In genomic region chr17:32479554-32480506, GRCm38 (mm10) we compare ENCODE assay signal across 9 mouse cellular contexts. TPM values are rescaled to one million over a fixed set of nuclear protein-coding genes. Genes with fewer than 3 reads are reported as not detected.
DNase-seq lines count a peak whose midpoint lies in the region; ATAC-seq and TF ChIP-seq lines count a peak whose summit lies in the region.
"Had no signal": no experiment of that assay in that cellular context is flagged by ENCODE, and none has a peak within 500 bp of the region (broad histone marks: within the 10 kb centered on the region; RNA-seq: fewer than 3 reads in every experiment).

No protein-coding gene starts in this region.

- H3K27ac ChIP-seq in intestine, postnatal 0 days (ENCODE audit: low read depth, low read length), result no peak overlapping the region
- H3K27ac ChIP-seq in intestine, embryonic 16.5 days (ENCODE audit: low read length), result no peak overlapping the region
- no peak overlapping the region for H3K27ac ChIP-seq in thymus, adult 2 months (ENCODE audit: control insufficient read depth, insufficient read depth, low read length)
- H3K27ac ChIP-seq: neural tube, embryonic 13.5 days had no signal

- peak; percentile 51 for DNase-seq in thymus, postnatal 0 days (ENCODE audit: low spot score)
- no peak for DNase-seq in thymus, adult 2 months
- DNase-seq in embryo, embryonic 10.5 days (ENCODE audit: low spot score), result peak; percentile 40
- DNase-seq in thymus, postnatal 36 days, result peak; percentile 9 to 15
- DNase-seq in gastrocnemius, adult 18-20 months (ENCODE audit: low spot score), result no peak
- no peak for DNase-seq in gastrocnemius, postnatal 25 days

- H3K9ac ChIP-seq in intestine, postnatal 0 days (ENCODE audit: low read depth, low read length), result no peak overlapping the region
- H3K9ac ChIP-seq in intestine, embryonic 16.5 days (ENCODE audit: low read depth, low read length), result no peak overlapping the region
- H3K9ac ChIP-seq: neural tube, embryonic 13.5 days had no signal

- TF ChIP-seq POLR2A in thymus, adult 2 months (IDR thresholded peaks at IDR 0.05; ENCODE audit: control insufficient read depth, extremely low read depth, insufficient read depth, low read length, poor library complexity), result no peak

- H3K9me3 ChIP-seq in intestine, postnatal 0 days (ENCODE audit: control insufficient read depth), result no peaks in the 10 kb centered on the region
- H3K9me3 ChIP-seq in intestine, embryonic 16.5 days (ENCODE audit: control insufficient read depth, low read length), result no peaks in the 10 kb centered on the region
- H3K9me3 ChIP-seq: neural tube, embryonic 13.5 days had no signal

- WGBS in intestine, postnatal 0 days, result 5% methylated on average over 7 of the region's 8 CpGs
- WGBS in intestine, embryonic 16.5 days, result 11% methylated on average over 8 of the region's 8 CpGs
- WGBS in thymus, adult 2 months, result 39% methylated on average over 8 of the region's 8 CpGs

- H3K27me3 ChIP-seq in intestine, postnatal 0 days (replicated peaks; ENCODE audit: control insufficient read depth, insufficient read depth, low read length), result peaks cover 2% of the 10 kb centered on the region; the same call in 1 of the 2 replicates
- H3K27me3 ChIP-seq in intestine, embryonic 16.5 days (replicated peaks; ENCODE audit: control insufficient read depth, insufficient read depth, low read length), result no peaks in the 10 kb centered on the region
- no peaks in the 10 kb centered on the region for H3K27me3 ChIP-seq in thymus, adult 2 months (ENCODE audit: control insufficient read depth, insufficient read depth, low read length)

- no peak overlapping the region for H3K4me3 ChIP-seq in intestine, postnatal 0 days (ENCODE audit: low read depth, low read length)
- no peak overlapping the region for H3K4me3 ChIP-seq in intestine, embryonic 16.5 days (ENCODE audit: low read length)
- no peak overlapping the region for H3K4me3 ChIP-seq in thymus, adult 2 months (ENCODE audit: control insufficient read depth, insufficient read depth, low read length)
- H3K4me3 ChIP-seq: neural tube, embryonic 13.5 days had no signal

- no peaks in the 10 kb centered on the region for H3K36me3 ChIP-seq in intestine, postnatal 0 days (ENCODE audit: control insufficient read depth, insufficient read depth)
- H3K36me3 ChIP-seq in intestine, embryonic 16.5 days (ENCODE audit: control insufficient read depth, insufficient read depth, low read length), result no peaks in the 10 kb centered on the region
- no peaks in the 10 kb centered on the region for H3K36me3 ChIP-seq in thymus, adult 2 months (ENCODE audit: control insufficient read depth, insufficient read depth, low read length)
- H3K36me3 ChIP-seq: neural tube, embryonic 13.5 days had no signal

- ATAC-seq in intestine, postnatal 0 days, result peak; percentile 31
- no peak for ATAC-seq in intestine, embryonic 16.5 days

- no peaks in the 10 kb centered on the region for H3K4me1 ChIP-seq in intestine, postnatal 0 days (replicated peaks; ENCODE audit: control insufficient read depth, insufficient read depth, low read length)
- H3K4me1 ChIP-seq in intestine, embryonic 16.5 days (ENCODE audit: control insufficient read depth, insufficient read depth, low read length), result no peaks in the 10 kb centered on the region
- no peaks in the 10 kb centered on the region; the same call in 1 of the 2 replicates for H3K4me1 ChIP-seq in thymus, adult 2 months (replicated peaks; ENCODE audit: control insufficient read depth, insufficient read depth, low read length)

- TF ChIP-seq CTCF in intestine, postnatal 0 days (IDR thresholded peaks at IDR 0.05; ENCODE audit: low read depth), result peak; percentile 71
- no peak for TF ChIP-seq CTCF in thymus, adult 2 months (IDR thresholded peaks at IDR 0.05; ENCODE audit: borderline replicate concordance, control insufficient read depth, extremely low read depth, insufficient read depth, low read length, poor library complexity)

- H3K4me2 ChIP-seq in intestine, postnatal 0 days (replicated peaks; ENCODE audit: low read depth), result no peak overlapping the region
- no peak overlapping the region for H3K4me2 ChIP-seq in intestine, embryonic 16.5 days (ENCODE audit: low read depth, low read length)
- H3K4me2 ChIP-seq: neural tube, embryonic 13.5 days had no signal

RNA-seq across cellular contexts. Expression of gene Cyp4f17, which starts 26.0 kb away (rescaled TPM):
- 1.9 and 2.7 TPM in 2 replicates for polyA plus RNA-seq in intestine, postnatal 0 days (2015; fragmentation: Nextera tagmentation; extraction: Ambion mirVana)
- 4.6 TPM in 2 replicates for polyA plus RNA-seq in intestine, embryonic 16.5 days (2015; fragmentation: Nextera tagmentation; extraction: Ambion mirVana)
- polyA plus RNA-seq in thymus, postnatal 0 days (2015; fragmentation: Nextera tagmentation; extraction: Ambion mirVana), result 2.2 and 3.0 TPM in 2 replicates
- polyA plus RNA-seq in thymus, adult 2 months (2012; rRNA removed), result 4.8 and 4.9 TPM in 2 replicates
- 1 to 10 TPM; 1.3 to 1.5 TPM for total RNA-seq in gastrocnemius, adult 18-20 months (2021)
- total RNA-seq in gastrocnemius, postnatal 25 days (2021), result 1 to 10 TPM; 1.5 to 2.0 TPM

RNA-seq across cellular contexts. Expression of gene Cyp4f39, which starts 27.3 kb away (rescaled TPM):
- polyA plus RNA-seq in intestine, postnatal 0 days (2015; fragmentation: Nextera tagmentation; extraction: Ambion mirVana), result 0.46 and 0.59 TPM in 2 replicates
- polyA plus RNA-seq in intestine, embryonic 16.5 days (2015; fragmentation: Nextera tagmentation; extraction: Ambion mirVana), result 0.37 and 0.88 TPM in 2 replicates
- 0.30 and 0.69 TPM in 2 replicates for polyA plus RNA-seq in thymus, postnatal 0 days (2015; fragmentation: Nextera tagmentation; extraction: Ambion mirVana)
- polyA plus RNA-seq in thymus, adult 2 months (2012; rRNA removed), result 1.1 and 2.0 TPM in 2 replicates
- 10 to 100 TPM in 1 of 2 experiments, 1 to 10 TPM in 1; 2.2 to 14.1 TPM for total RNA-seq in gastrocnemius, adult 18-20 months (2021)
- 10 to 100 TPM in 1 of 2 experiments, under 1 TPM in 1; 0.26 to 22.0 TPM for total RNA-seq in gastrocnemius, postnatal 25 days (2021)

RNA-seq across cellular contexts. Expression of gene Pglyrp2, which starts 55.9 kb away (rescaled TPM):
- polyA plus RNA-seq in intestine, postnatal 0 days (2015; fragmentation: Nextera tagmentation; extraction: Ambion mirVana), result 0.14 and 0.17 TPM in 2 replicates
- polyA plus RNA-seq in intestine, embryonic 16.5 days (2015; fragmentation: Nextera tagmentation; extraction: Ambion mirVana), result 0.42 and 0.79 TPM in 2 replicates
- polyA plus RNA-seq in thymus, postnatal 0 days (2015; fragmentation: Nextera tagmentation; extraction: Ambion mirVana), result 32.4 and 34.4 TPM in 2 replicates
- 202 and 206 TPM in 2 replicates for polyA plus RNA-seq in thymus, adult 2 months (2012; rRNA removed)
- not detected for total RNA-seq in gastrocnemius, adult 18-20 months (2021)
- total RNA-seq in gastrocnemius, postnatal 25 days (2021), result not detected
- polyA plus RNA-seq: neural tube, embryonic 13.5 days had no signal

RNA-seq across cellular contexts. Expression of gene Cyp4f16, which starts 56.5 kb away (rescaled TPM):
- 95.4 and 102 TPM in 2 replicates for polyA plus RNA-seq in intestine, postnatal 0 days (2015; fragmentation: Nextera tagmentation; extraction: Ambion mirVana)
- 58.5 and 70.7 TPM in 2 replicates for polyA plus RNA-seq in intestine, embryonic 16.5 days (2015; fragmentation: Nextera tagmentation; extraction: Ambion mirVana)
- polyA plus RNA-seq in thymus, postnatal 0 days (2015; fragmentation: Nextera tagmentation; extraction: Ambion mirVana), result 5.6 and 6.3 TPM in 2 replicates
- 17.0 and 18.4 TPM in 2 replicates for polyA plus RNA-seq in thymus, adult 2 months (2012; rRNA removed)
- 1 to 10 TPM in 1 of 2 experiments, under 1 TPM in 1; 0.78 to 1.7 TPM for total RNA-seq in gastrocnemius, adult 18-20 months (2021)
- total RNA-seq in gastrocnemius, postnatal 25 days (2021), result 1 to 10 TPM in 1 of 2 experiments, under 1 TPM in 1; 0.72 to 2.2 TPM

Comparison
In these comparisons a context has a peak if more than half of its experiments do, and no peak if none do; other contexts are left out.
1. DNase-seq: peak in thymus, postnatal 0 days (single experiment), embryo, embryonic 10.5 days (single experiment) and thymus, postnatal 36 days (2 of 2); none in thymus, adult 2 months (single experiment), gastrocnemius, adult 18-20 months (single experiment) and gastrocnemius, postnatal 25 days (single experiment).
2. RNA of gene Pglyrp2, which starts 55.9 kb away (polyA plus RNA-seq): 202 to 206 TPM in thymus, adult 2 months and 32.4 to 34.4 TPM in thymus, postnatal 0 days; 0.42 to 0.79 TPM in intestine, embryonic 16.5 days and 0.14 to 0.17 TPM in intestine, postnatal 0 days; every median in the first group is over 10 times any median in the second.